Mouse (Mus musculus) adrenal gland, postnatal 36 days (tissue): ENCODE data around the gene Derl3. TPM values are rescaled to one million over a fixed set of nuclear protein-coding genes. Genes with fewer than 3 reads are reported as not detected.
A peak's percentile ranks its signal among the peaks of the same experiment; 100 is the strongest.
"Not testable (repeated sequence)": the region's sequence is repeated elsewhere in the genome, so short reads cannot be mapped to it uniquely, and the experiment has no call there.

Experiments used
- DNase-seq, 2 experiments: peaks; one replicate each; pipeline ENCODE4 v3.0.0; 2021; ENCODE audit warnings: mixed read lengths in 1 of 2
- total RNA-seq, 2 experiments: library from RNA; stranded (reverse); gene quantifications; 2 replicates each; pipeline ENCODE4 v1.2.3; 2021

Gene Derl3
- total RNA-seq, 2 experiments from 2014 or later, result 0.93 to 2.8 TPM

DNA sequence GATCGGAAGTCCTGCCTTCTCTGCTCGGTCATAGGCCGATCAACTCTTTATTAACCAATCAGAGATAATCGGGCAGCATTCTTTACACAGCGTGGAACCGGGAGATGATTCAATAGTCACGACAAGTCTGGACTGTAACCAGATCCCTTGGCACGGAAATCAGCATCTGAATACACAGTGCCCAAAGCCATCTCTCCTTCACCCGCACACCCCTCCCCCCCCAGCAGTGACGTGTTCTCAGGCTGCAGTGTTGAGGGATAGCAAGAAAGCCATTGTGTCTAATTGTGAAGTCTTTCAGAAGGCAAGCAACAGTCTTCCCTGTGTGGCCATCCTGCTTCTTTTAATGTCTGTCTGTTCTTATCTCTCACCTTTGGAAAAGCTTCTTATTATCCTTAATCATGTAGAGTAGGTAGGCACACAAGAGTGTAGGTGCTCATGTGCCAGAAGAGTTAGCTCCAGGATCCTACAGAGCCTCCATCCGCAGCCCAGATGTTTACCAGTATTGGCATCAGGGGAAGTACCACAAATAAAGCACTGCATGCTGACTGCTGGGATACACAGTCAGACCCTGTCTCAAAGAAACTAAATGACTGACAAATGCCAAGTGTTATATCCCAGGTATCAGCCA is 20.2 kb upstream of the Derl3 start:
- peak; percentile 89 to 93 for DNase-seq

DNA sequence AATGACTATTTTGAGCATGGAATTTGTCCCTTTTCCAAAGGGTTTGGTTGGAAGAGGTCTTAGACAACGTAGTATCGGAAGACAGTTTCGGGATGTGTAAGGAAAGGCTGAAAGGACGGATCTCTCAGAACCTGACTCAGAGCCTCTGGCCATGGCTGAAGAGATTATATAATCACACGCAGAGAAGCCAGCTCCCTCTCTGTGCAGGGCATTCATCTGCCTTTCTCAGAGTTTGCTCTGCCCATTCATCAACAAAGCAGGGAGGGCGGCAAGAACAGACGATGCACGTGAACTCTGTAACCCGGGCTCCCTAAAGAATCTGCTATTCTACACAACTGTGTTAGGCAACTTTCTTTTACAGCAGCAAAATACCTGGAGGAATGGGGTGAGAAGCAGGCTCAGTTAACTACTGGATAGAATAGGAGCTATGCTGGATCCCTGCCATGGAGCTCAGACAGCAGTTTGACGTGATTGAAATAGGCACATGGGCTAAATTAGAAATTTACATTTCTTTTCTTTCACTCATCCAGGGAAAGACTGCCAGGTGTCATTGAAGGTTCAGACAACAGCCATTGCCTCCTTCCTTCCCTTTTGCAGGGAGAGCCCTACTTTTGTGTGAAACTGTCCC is 19.6 kb upstream of the Derl3 start:
- DNase-seq, result peak; percentile 41 to 44

DNA sequence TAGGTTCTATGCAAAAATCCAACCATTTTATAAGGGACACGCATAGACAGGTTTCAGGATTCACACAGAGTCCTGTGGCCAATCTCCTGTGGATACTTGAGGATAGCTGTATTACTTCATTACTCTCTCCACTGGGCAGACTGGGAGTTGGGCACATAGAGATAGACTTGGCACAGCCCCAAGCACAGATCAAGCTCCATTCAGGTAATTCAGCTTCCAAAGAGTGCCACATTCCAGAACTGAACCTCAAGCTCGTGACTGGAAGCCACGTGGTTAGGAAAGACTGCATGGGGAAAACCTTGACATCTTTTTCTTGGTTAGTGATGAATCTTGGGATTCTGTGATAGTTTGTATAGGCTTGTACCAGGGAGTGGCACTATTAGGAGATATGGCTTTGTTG is 14.4 kb upstream of the Derl3 start:
- DNase-seq, result no peak

GRCm38 (mm10) chr10:75880351-75880750 is 12.9 kb upstream of the Derl3 start:
- DNase-seq, result no peak

GRCm38 (mm10) chr10:75880771-75881577 is 12.2 kb upstream of the Derl3 start:
- DNase-seq, result peak; percentile 69 to 72

DNA sequence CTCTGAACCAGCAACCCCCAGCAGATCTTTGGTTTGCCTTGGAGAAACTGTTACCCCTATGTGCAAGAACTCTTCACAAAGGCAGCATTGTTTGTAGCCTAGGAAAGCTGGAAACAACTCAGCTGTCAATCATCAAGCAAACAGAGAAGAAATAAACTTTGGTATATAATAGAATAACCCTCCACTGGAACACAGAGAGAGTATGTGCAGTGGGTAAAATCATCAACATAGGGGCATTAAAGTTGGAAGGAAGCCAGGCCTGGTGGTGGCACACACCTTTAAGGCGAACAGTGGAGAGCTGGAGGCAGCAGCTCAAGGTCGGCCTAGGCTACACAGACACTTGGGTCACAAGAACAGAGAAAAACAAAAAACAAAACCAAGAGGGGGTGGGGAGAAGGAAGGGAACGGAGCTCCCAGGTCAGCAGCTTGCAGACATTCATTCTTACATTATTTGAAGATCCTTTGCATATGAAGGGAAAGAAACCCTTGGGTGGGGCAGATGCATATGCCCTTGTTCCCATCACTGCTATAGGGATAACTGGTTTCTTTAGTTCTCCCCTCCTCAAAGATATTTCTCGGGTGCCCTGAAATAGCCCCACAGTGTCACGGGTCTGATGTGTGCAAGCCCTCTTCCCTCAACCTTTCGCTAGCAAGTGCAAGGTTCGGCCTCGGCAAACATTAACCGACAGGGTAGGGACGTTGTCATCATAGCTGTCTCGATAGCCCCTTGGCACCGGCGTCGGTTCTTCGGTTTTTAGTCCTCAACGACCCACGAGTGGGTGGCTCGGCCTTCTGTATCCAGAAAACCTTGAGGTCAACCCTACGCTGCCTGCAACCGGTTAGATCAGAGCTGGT is 11.4 kb upstream of the Derl3 start:
- no peak for DNase-seq

DNA sequence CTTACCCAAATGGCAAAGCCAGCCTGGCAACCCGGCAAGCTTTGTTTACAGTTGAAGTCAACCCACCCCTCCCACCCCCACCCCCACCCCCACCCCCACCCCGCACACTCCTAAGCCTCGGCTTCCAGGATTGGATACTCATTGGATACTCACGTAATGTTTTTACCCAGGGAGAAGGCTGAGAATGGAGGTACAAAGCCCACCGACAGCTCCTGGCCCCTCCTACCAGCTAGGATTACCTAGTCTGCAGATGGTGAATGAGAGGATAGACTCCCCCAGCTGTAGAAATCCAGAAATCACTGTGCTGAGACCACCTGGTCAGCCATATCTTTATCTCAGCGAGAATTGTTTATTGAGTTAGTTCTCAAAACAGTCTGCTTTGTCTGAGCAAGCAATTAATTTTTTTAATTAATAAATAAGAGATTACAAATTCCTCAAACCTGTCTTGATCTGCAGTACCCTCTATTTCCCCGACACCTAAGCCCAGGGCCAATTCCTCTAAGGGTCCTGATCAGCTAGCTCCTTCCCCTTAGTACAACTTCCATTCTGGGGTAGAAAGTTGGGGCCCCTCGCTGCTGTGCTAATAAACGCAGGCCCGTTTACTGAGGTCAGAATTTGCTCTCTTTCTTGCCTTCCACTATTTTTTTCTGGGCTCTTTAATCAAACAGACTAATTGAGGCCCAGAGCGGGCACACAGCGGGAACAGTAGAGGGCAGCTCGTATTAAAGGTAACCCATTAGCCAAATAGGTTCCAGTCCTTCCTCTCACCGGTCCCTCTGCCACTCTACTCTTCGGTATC is 10.6 kb upstream of the Derl3 start:
- no peak for DNase-seq

- DNase-seq, result peak; percentile 77 to 83
Observed at GRCm38 (mm10) chr10:75883232-75883552, 10.0 kb upstream of the Derl3 start.

- no peak for DNase-seq
Observed at GRCm38 (mm10) chr10:75884742-75885141, 8.5 kb upstream of the Derl3 start.

GRCm38 (mm10) chr10:75887504-75887903 is 5.7 kb upstream of the Derl3 start:
- DNase-seq, result not testable (repeated sequence)

GRCm38 (mm10) chr10:75889406-75890153 is 3.6 kb upstream of the Derl3 start:
- DNase-seq, result no peak

DNA sequence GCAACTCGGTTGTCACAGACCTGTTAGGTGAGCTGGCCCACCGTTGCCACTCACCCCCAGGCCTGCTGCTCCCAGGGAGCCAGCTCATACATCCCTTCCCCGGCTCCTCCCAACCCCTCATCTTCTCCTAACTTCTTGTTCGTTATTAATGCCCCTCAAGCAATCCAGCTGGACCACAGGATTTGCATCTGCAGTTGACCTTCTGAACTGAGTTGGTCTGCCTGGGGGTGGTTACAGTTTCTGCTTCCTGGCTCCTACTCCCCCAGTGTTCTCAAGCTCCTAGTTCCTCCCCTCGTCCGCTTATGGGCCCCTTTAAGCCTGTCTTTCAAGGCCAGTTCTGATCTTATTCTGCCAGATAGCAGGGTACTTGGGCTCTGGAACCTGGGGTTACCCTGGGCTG is 1.4 kb downstream of the Derl3 start:
- no peak for DNase-seq

GRCm38 (mm10) chr10:75895730-75896129 is 2.5 kb downstream of the Derl3 start:
- no peak for DNase-seq

GRCm38 (mm10) chr10:75896208-75896607 is 3.0 kb downstream of the Derl3 start:
- no peak for DNase-seq

- peak; percentile 76 to 88 for DNase-seq
Observed at GRCm38 (mm10) chr10:75897373-75897772, 4.2 kb downstream of the Derl3 start.

GRCm38 (mm10) chr10:75898039-75898564 is 4.9 kb downstream of the Derl3 start:
- DNase-seq, result peak; percentile 24 to 44

DNA sequence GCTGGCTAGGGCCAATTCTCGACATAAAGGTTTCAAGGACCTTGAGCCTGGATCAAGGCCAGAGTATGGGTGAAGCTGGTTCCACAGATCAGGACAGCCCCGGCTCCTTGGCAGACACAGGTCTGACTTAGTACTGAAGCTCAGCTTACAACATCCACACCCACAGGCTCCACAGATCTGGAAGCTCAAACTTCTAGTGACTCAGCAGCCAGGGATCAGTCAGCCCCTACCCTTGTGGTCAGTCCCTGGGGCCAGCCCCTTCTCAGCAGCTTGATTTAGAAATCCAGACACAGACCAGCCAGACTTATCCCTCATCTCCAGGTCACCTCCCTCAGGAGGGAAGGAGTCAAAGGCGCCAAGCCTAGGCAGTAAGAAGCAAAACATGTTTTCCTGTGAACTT is 5.6 kb downstream of the Derl3 start:
- peak; percentile 74 to 80 for DNase-seq

GRCm38 (mm10) chr10:75904391-75904790 is 11.2 kb downstream of the Derl3 start:
- no peak for DNase-seq

DNA sequence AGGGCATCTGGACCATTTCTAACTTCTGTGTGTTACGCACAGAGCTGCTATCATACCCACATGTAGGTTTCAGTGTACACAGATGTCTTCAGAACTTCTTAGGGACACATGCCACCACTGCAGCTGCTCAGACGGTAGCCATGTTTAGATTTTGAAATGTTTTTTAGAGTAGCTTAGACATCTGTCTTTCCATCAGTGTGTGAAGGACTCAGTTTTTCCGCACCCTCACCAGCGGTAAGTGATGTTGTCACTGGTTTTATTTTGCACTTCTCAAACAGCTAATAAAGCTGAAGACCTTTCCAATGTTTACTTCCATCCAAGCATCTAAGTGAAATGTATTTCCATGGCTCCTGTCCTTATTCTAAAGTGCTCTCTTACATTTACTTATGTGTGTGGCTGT is 13.7 kb downstream of the Derl3 start:
- DNase-seq, result no peak

DNA sequence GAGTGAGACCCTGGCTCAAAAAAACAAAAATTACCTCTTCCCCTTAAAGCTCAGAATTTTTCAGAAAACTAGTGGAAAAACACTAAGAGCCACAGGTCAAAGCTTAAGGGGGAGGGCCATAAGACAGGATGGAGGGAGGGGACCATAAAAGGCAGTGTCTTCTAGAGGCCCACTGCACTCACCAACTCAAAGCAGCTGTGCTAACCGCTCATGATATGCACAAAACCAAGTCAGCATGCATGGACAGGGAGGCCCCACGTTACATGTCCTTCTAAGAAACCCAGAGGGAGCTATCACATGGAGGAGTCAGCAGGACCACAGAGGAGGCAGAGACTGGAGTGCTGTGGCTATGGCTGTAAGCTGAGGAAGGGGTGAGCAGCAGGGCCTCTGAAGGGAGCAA is 17.5 kb downstream of the Derl3 start:
- DNase-seq, result no peak
